Mouse (Mus musculus) embryonic facial prominence, embryonic 14.5 days (tissue): ENCODE measurements at regions not wholly inside any gene's neighbourhood (a gene's known extent, or its start where the extent isn't known, plus 50 kb on each side); places are given as distances from the start of the nearest gene placed in this dataset.

Source experiments
- ATAC-seq: fragments of 200-750 bp; cut with Nextera tagmentation; 2 replicates; pipeline ENCODE4 v1.8.0; 2017; ENCODE audit warnings: low read depth, moderate number of reproducible peaks, moderate TSS enrichment
- DNase-seq: peaks from one replicate; pipeline ENCODE4 v3.0.0-alpha.2; 2015; ENCODE audit warnings: low spot score
- H3K27ac ChIP-seq: fragments of 300-500 bp; sonication (generic); replicated peaks from 2 replicates; pipeline ENCODE4 v1.5.1; 2014; ENCODE audit warnings: low read depth, mild to moderate bottlenecking, low read length, moderate library complexity
- H3K27me3 ChIP-seq: fragments of 300-500 bp; sonication (generic); replicated peaks from 2 replicates; pipeline ENCODE4 v1.6.1; 2014; ENCODE audit warnings: low read length; ENCODE audit not compliant: control insufficient read depth, insufficient read depth
- H3K36me3 ChIP-seq: fragments of 300-500 bp; sonication (generic); 2 replicates; pipeline ENCODE4 v1.6.1; 2014; ENCODE audit warnings: low read length, mixed read lengths; ENCODE audit not compliant: control insufficient read depth, insufficient read depth
- H3K4me1 ChIP-seq: fragments of 300-500 bp; sonication (generic); 2 replicates; pipeline ENCODE4 v1.6.1; 2014; ENCODE audit warnings: antibody characterized with exemption, low read length; ENCODE audit not compliant: control insufficient read depth, insufficient read depth
- H3K4me2 ChIP-seq: fragments of 300-500 bp; sonication (generic); 2 replicates; pipeline ENCODE4 v1.6.1; 2014; ENCODE audit warnings: low read depth, mild to moderate bottlenecking, low read length, moderate library complexity, mixed read lengths
- H3K4me3 ChIP-seq: fragments of 300-500 bp; sonication (generic); 2 replicates; pipeline ENCODE4 v1.5.1; 2014; ENCODE audit warnings: low read depth, mild to moderate bottlenecking, low read length
- H3K9ac ChIP-seq: fragments of 300-500 bp; sonication (generic); 2 replicates; pipeline ENCODE4 v1.6.1; 2014; ENCODE audit warnings: low read depth, mild to moderate bottlenecking, low read length, moderate library complexity, mixed read lengths
- H3K9me3 ChIP-seq: fragments of 300-500 bp; sonication (generic); 2 replicates; pipeline ENCODE4 v1.6.1; 2016; ENCODE audit warnings: low read length; ENCODE audit not compliant: control insufficient read depth
- WGBS: fragments of 180-500 bp; shearing (Covaris S2); extraction: QIAGEN DNeasy Blood & Tissue Kit; methylation state at CpG from one replicate; pipeline ENCODE4 v1.1.7; 2014; 5-methylcytosine and 5-hydroxymethylcytosine counted together

DNA sequence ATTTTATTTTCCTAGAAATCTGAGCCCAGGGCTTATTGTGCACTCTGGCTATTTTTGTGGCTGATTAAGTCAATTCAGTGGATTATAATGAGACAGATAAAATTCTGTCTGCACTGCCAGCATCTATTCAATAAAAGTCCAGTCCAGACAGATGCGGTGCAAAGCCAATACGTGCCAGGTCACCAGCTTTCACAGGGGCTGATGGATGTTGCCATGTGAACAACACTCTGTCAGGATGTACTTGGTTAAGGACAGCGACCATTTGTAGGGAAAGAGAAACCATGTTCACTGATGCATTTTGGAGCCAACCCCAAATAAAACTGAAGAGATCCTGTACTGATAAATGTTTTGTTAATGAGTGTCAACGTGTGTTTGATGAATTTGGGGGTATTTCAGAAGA lies 285.0 kb upstream of the Gnpda2 start:
- H3K4me1 ChIP-seq = no peaks in the 10 kb centered on the region
- H3K36me3 ChIP-seq = no peaks in the 10 kb centered on the region
- ATAC-seq (no peak), DNase-seq (no peak)
- H3K4me3 ChIP-seq = no peak overlapping the region
- no peak overlapping the region for H3K9ac ChIP-seq
- H3K4me2 ChIP-seq = no peak overlapping the region
- WGBS = 71% methylated on average over 4 of the region's 4 CpGs
- H3K27me3 ChIP-seq = no peaks in the 10 kb centered on the region
- H3K9me3 ChIP-seq = no peaks in the 10 kb centered on the region
- no peak overlapping the region for H3K27ac ChIP-seq

DNA sequence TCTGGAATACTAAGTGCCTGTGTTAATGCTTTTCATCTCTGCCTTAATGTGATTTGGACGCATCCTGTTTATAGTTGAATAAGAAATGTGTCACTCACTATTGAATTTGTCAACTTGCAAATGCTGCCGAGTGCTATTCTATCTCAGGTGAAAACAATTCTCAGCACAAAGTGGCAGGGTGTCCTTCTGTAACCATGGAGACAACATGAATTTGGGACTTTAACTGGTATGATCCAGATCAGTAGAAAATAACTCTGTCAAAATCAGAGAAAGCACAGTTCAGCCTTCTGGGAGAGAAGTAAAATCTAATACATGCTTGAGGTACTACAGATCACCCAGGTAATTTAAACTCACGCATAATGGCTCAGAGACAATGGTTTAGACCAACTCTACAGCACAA lies 270.9 kb upstream of the Gnpda2 start:
- no peak overlapping the region for H3K4me2 ChIP-seq
- DNase-seq (no peak), ATAC-seq (no peak)
- H3K9ac ChIP-seq = no peak overlapping the region
- H3K27ac ChIP-seq = no peak overlapping the region
- no peaks in the 10 kb centered on the region for H3K4me1 ChIP-seq
- H3K9me3 ChIP-seq = no peaks in the 10 kb centered on the region
- H3K4me3 ChIP-seq = no peak overlapping the region
- H3K36me3 ChIP-seq = no peaks in the 10 kb centered on the region
- 85% methylated on average over 3 of the region's 3 CpGs for WGBS
- no peaks in the 10 kb centered on the region for H3K27me3 ChIP-seq

DNA sequence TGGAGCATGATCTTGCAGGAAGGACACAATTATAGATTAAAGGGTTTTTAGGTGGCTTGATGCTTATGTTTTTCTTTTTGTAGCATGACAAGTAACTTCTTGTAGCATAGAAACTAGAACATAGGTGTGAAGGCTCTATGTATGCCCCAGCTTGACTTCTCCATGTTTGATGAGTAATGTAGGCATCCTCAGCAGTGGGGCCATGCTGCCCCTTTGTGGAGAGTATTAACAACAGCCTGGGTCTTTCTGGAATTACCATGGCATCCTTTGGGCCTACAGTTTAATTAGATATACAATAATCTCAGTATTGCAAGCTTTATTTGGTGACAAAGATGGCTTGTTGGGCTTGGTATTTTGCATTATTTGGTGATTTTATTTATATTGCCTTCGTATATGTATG lies 252.7 kb upstream of the Gnpda2 start:
- no peaks in the 10 kb centered on the region for H3K27me3 ChIP-seq
- no peak overlapping the region for H3K4me3 ChIP-seq
- H3K27ac ChIP-seq = no peak overlapping the region
- H3K4me2 ChIP-seq = no peak overlapping the region
- ATAC-seq (no peak), DNase-seq (no peak)
- no peaks in the 10 kb centered on the region for H3K9me3 ChIP-seq
- no peaks in the 10 kb centered on the region for H3K36me3 ChIP-seq
- 53% methylated on average over 1 of the region's 1 CpGs for WGBS
- H3K9ac ChIP-seq = no peak overlapping the region
- H3K4me1 ChIP-seq = no peaks in the 10 kb centered on the region

DNA sequence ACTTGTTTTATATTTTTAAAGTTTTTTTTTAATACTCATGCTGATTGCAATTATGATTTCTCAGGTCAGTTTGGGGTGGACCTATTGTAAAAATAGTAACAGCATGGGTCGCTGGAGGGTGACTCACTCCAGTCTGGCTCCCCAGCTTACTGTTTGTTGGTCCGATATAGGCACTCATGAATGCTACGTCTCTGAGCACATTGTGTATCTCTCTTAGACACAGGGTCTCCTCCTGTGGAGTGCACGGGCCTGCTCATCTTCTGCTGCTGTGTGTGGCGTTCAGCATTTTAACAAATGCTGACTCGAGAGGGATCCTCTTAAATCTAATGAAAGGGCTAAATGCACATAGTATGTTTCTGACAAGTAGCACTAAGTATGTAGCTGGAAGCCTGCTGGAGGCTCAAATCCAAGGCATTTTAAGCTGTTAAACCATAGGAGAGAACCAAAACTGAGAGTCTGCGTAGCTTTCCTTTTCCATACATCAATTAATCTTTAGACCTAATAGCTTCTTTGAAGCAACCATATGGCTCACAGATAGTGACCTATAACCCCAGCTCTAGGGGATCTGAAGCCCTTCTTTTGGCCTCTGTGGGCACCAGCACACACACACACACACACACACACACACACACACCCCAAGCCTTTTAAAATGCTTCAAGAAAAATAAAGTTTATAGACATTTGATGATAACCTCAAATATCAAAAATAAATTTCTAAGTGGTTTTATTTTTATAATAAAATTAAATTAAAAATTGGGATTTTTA lies 246.0 kb upstream of the Gnpda2 start:
- H3K4me1 ChIP-seq = no peaks in the 10 kb centered on the region
- 80% methylated on average over 7 of the region's 7 CpGs for WGBS

DNA sequence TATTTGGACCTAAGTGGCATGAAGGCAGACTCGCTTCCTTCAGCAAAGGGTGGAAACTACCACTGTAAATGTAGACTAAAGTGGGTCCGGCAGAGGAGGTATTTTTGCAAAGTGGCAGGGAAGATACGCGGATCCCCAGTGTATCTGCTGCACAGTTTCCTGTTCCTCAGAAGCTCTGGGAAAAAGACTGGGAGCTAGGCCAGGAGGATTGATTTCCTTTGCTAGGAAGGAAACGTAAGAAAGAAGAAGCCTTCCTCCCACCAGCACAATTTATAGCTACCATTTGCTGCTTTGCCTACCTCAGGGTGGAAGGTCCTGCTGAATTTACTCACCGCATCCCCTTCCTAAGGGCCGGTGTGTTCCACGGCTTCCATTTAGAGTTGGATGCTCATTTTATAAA lies 244.2 kb upstream of the Gnpda2 start:
- DNase-seq = no peak
- H3K27ac ChIP-seq = no peak overlapping the region
- no peak overlapping the region for H3K9ac ChIP-seq
- H3K27me3 ChIP-seq = no peaks in the 10 kb centered on the region
- H3K4me3 ChIP-seq = no peak overlapping the region
- H3K36me3 ChIP-seq = no peaks in the 10 kb centered on the region
- H3K4me1 ChIP-seq = no peaks in the 10 kb centered on the region
- WGBS = 75% methylated on average over 8 of the region's 8 CpGs
- no peak for ATAC-seq
- no peaks in the 10 kb centered on the region for H3K9me3 ChIP-seq
- H3K4me2 ChIP-seq = no peak overlapping the region

More for the DNA sequence above, 246.0 kb upstream of the Gnpda2 start:
- Histone ChIP-seq H3K9me3 (no peaks in the 10 kb centered on the region), H3K27ac (no peak overlapping the region), H3K9ac (no peak overlapping the region), H3K4me3 (no peak overlapping the region), H3K27me3 (no peaks in the 10 kb centered on the region), H3K4me2 (no peak overlapping the region), H3K36me3 (no peaks in the 10 kb centered on the region)
- ATAC-seq = no peak
- no peak for DNase-seq

DNA sequence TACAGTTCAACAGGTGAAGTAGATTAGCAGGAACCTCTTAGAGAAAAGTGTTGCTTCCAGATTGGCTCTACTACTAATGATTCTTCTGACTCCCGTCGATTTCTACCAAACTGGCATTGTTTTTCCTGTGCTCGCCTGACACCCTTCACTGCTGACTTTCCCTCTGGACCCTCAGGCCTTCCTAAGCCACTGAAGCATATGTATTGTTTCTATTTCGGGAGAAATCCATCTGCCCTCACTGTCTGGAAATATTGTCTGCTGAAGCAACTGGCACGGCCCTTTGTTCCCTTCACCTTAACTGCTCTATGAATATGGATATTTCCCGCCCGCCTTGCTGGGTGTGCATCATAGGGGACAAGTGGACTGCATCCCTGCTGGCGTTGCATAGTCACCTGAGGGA lies 243.0 kb upstream of the Gnpda2 start:
- ATAC-seq (no peak), DNase-seq (no peak)
- H3K27ac ChIP-seq = no peak overlapping the region
- H3K9ac ChIP-seq = no peak overlapping the region
- no peaks in the 10 kb centered on the region for H3K27me3 ChIP-seq
- no peaks in the 10 kb centered on the region for H3K9me3 ChIP-seq
- no peak overlapping the region for H3K4me2 ChIP-seq
- no peaks in the 10 kb centered on the region for H3K4me1 ChIP-seq
- no peaks in the 10 kb centered on the region for H3K36me3 ChIP-seq
- WGBS = 75% methylated on average over 8 of the region's 8 CpGs
- no peak overlapping the region for H3K4me3 ChIP-seq

DNA sequence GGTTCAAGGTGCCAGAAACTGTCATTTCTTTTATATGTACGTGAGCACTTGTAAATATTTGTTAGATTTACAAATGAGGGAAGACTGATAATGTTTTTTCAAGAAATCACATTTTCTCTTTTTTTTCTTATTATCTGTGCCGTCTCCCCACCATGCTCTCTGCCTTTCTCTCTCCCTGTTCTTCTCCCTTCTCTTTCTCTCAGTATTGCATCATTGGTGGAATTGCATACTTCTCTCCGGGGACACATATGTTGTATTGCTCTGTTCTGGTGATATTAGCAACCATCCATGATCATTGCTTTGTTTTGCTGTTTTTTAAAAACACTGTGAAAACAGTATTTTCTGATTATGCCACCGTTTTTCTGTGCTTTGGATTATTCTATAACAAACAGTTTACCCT lies 225.6 kb upstream of the Gnpda2 start:
- Histone ChIP-seq H3K4me1 (no peaks in the 10 kb centered on the region), H3K27ac (no peak overlapping the region), H3K9ac (no peak overlapping the region), H3K9me3 (no peaks in the 10 kb centered on the region), H3K36me3 (no peaks in the 10 kb centered on the region), H3K27me3 (no peaks in the 10 kb centered on the region), H3K4me3 (no peak overlapping the region), H3K4me2 (no peak overlapping the region)
- DNase-seq = no peak
- WGBS = 72% methylated on average over 4 of the region's 4 CpGs
- ATAC-seq = no peak

DNA sequence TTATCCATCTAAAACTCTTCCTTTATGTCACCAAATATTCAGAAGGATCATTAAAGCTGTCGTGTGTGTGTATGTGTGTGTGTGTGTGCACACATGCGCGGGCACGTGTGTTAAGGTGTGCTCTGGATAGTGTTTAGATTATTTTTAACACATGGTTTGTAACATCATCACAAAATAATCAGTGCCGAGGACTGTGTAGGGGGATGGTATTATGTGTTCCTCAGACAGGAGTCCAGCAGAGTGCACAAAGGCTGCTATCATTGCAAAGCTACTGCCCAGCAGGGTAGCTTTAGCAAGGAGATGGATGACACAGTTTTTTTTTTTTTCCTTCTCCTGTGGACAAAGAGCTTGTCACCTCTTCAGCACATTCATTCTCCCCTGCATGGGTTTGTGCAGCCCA lies 224.9 kb upstream of the Gnpda2 start:
- Histone ChIP-seq H3K4me1 (no peaks in the 10 kb centered on the region), H3K9me3 (no peaks in the 10 kb centered on the region), H3K4me3 (no peak overlapping the region), H3K36me3 (no peaks in the 10 kb centered on the region), H3K27me3 (no peaks in the 10 kb centered on the region), H3K9ac (no peak overlapping the region), H3K27ac (no peak overlapping the region), H3K4me2 (no peak overlapping the region)
- WGBS = 58% methylated on average over 5 of the region's 5 CpGs
- ATAC-seq (no peak), DNase-seq (no peak)

DNA sequence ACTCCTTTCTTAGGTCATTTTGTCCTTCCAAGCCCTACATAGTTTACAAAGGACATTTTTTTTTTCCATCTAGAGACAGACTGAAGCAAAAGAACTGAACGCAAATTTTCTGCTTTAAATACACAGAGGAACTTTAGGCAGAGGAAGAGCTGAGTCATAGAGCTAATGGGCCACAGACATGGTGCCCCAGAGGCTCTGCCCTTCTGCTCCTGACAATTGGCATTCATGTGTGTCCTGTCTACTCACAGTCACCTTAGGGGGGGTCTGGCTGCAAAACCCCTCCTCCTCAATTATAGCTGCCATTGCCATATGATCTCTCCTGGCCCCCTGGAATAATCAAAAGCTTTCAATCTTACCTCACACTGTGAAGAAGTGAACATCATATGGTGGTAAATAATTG lies 223.2 kb upstream of the Gnpda2 start:
- Histone ChIP-seq H3K27me3 (no peaks in the 10 kb centered on the region), H3K9ac (no peak overlapping the region), H3K36me3 (no peaks in the 10 kb centered on the region), H3K4me2 (no peak overlapping the region), H3K9me3 (no peaks in the 10 kb centered on the region), H3K27ac (no peak overlapping the region), H3K4me3 (no peak overlapping the region), H3K4me1 (no peaks in the 10 kb centered on the region)
- ATAC-seq (no peak), DNase-seq (no peak)
- WGBS = 13% methylated on average over 1 of the region's 1 CpGs
